In the genomic region with DNA sequence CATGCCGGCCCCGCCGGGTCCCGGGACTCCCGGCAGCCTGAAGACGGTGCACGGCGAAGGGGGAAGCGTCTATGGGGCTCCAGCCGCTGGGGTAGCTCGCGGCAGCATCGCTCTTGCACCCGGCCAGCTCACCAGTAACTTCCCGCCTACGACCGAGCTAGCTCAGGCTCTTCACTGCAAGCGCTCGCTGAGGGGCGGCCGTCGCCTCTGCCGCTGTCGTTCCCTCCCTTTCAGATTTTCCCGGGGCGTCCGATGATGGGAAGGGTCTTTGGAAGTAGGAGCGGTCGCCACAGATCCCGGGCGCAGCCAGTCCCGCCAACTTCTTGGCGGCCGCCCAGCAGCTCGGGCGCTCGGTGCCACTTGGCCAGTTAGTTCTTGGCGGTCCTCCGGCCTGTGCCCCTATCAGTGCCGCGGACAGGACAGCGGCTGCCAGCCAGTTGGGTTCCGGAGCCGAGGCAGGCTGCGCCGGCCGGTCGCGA, we compare ENCODE assay signal across 8 mouse cellular contexts. TPM values are rescaled to one million over a fixed set of nuclear protein-coding genes. Genes with fewer than 3 reads are reported as not detected.
A peak's percentile ranks its signal among the peaks of the same experiment; 100 is the strongest.
DNase-seq lines count a peak whose midpoint lies in the region; ATAC-seq and TF ChIP-seq lines count a peak whose summit lies in the region.

No protein-coding gene starts in this region.

- H3K9ac ChIP-seq in ES-Bruce4 (ENCODE audit: low read depth, poor library complexity, severe bottlenecking): peak overlapping the region; percentile 38
- H3K9ac ChIP-seq in embryonic facial prominence, embryonic 15.5 days: peak overlapping the region; percentile 73
- H3K9ac ChIP-seq in heart, embryonic 11.5 days (ENCODE audit: low read depth, low read length): peak overlapping the region; percentile 81
- H3K9ac ChIP-seq in liver, embryonic 13.5 days: peak overlapping the region; percentile 98

- H3K36me3 ChIP-seq in ES-Bruce4 (ENCODE audit: control insufficient read depth, insufficient read depth, low read length, poor library complexity, severe bottlenecking): no peaks in the 10 kb centered on the region
- no peaks in the 10 kb centered on the region for H3K36me3 ChIP-seq in embryonic facial prominence, embryonic 15.5 days
- no peaks in the 10 kb centered on the region for H3K36me3 ChIP-seq in heart, embryonic 11.5 days (ENCODE audit: control insufficient read depth, insufficient read depth, low read length)
- H3K36me3 ChIP-seq in liver, embryonic 13.5 days: peaks cover 4% of the 10 kb centered on the region

- under 1% methylated on average over 49 of the region's 49 CpGs for WGBS in embryonic facial prominence, embryonic 15.5 days
- WGBS in heart, embryonic 11.5 days (ENCODE audit: insufficient replicate concordance): under 1% methylated on average over 36 of the region's 49 CpGs
- 0% methylated on average over 40 of the region's 49 CpGs for WGBS in liver, embryonic 13.5 days (ENCODE audit: insufficient replicate concordance)

- ATAC-seq in embryonic facial prominence, embryonic 15.5 days (ENCODE audit: insufficient number of reproducible peaks, low FRiP score, low TSS enrichment, low read depth): no peak
- ATAC-seq in heart, embryonic 11.5 days (replicated peaks; ENCODE audit: insufficient number of reproducible peaks, low FRiP score, low TSS enrichment): peak; percentile 37
- peak; percentile 42 for ATAC-seq in liver, embryonic 13.5 days (ENCODE audit: low read depth)

- H3K4me3 ChIP-seq in ES-Bruce4 (ENCODE audit: low read depth, low read length): peak overlapping the region; percentile 72
- peak overlapping the region; percentile 81 for H3K4me3 ChIP-seq in embryonic facial prominence, embryonic 15.5 days (replicated peaks)
- H3K4me3 ChIP-seq in heart, embryonic 11.5 days (ENCODE audit: low read depth, low read length): peak overlapping the region; percentile 58
- H3K4me3 ChIP-seq in liver, embryonic 13.5 days (replicated peaks): peak overlapping the region; percentile 98

- peaks cover 16% of the 10 kb centered on the region for H3K27me3 ChIP-seq in ES-Bruce4 (ENCODE audit: control insufficient read depth, insufficient read depth, low read length, poor library complexity, severe bottlenecking)
- H3K27me3 ChIP-seq in embryonic facial prominence, embryonic 15.5 days: peaks cover 16% of the 10 kb centered on the region
- H3K27me3 ChIP-seq in heart, embryonic 11.5 days (ENCODE audit: control insufficient read depth, insufficient read depth, low read length): peaks cover 25% of the 10 kb centered on the region
- peaks cover 28% of the 10 kb centered on the region for H3K27me3 ChIP-seq in liver, embryonic 13.5 days

- DNase-seq in adrenal gland, postnatal 4 days (ENCODE audit: low spot score in 2 of 2): peak; percentile 24 to 34
- peak; percentile 59 for DNase-seq in kidney, adult 9 months
- DNase-seq in liver, embryonic 13.5 days: peak; percentile 55
- DNase-seq in natural killer cell, adult 2 months (ENCODE audit: low spot score in 2 of 2): peak; percentile 37 to 44
- peak; percentile 79 for DNase-seq in testis, postnatal 10 days (ENCODE audit: low spot score)

- no peak for TF ChIP-seq POLR2A in ES-Bruce4 (IDR thresholded peaks at IDR 0.05; ENCODE audit: insufficient read depth, low read length)

- TF ChIP-seq EP300 in ES-Bruce4 (IDR thresholded peaks at IDR 0.05; ENCODE audit: insufficient read depth, low read depth, low read length): no peak

- TF ChIP-seq CTCF in ES-Bruce4 (IDR thresholded peaks at IDR 0.05; ENCODE audit: low read depth, low read length): no peak

- H3K4me1 ChIP-seq in ES-Bruce4 (ENCODE audit: control insufficient read depth, insufficient read depth, low read length): no peaks in the 10 kb centered on the region
- H3K4me1 ChIP-seq in embryonic facial prominence, embryonic 15.5 days: 0 out of 2 replicates have a peak, but pooled peaks cover 13% of the 10 kb centered on the region
- H3K4me1 ChIP-seq in heart, embryonic 11.5 days (ENCODE audit: control insufficient read depth, insufficient read depth, low read length): no peaks in the 10 kb centered on the region; the same call in 1 of the 2 replicates
- H3K4me1 ChIP-seq in liver, embryonic 13.5 days (replicated peaks): peaks cover 24% of the 10 kb centered on the region

- H3K27ac ChIP-seq in ES-Bruce4 (ENCODE audit: insufficient read depth, low read length): no peak overlapping the region
- peak overlapping the region; percentile 97 for H3K27ac ChIP-seq in embryonic facial prominence, embryonic 15.5 days (replicated peaks)
- peak overlapping the region; percentile 87 for H3K27ac ChIP-seq in heart, embryonic 11.5 days (ENCODE audit: low read depth, low read length)
- H3K27ac ChIP-seq in liver, embryonic 13.5 days: peak overlapping the region; percentile 95

- peak overlapping the region; percentile 96 for H3K4me2 ChIP-seq in embryonic facial prominence, embryonic 15.5 days (replicated peaks)
- H3K4me2 ChIP-seq in heart, embryonic 11.5 days: peak overlapping the region; percentile 99
- H3K4me2 ChIP-seq in liver, embryonic 13.5 days: peak overlapping the region; percentile 94

- peaks cover 8% of the 10 kb centered on the region for H3K9me3 ChIP-seq in ES-Bruce4 (replicated peaks; ENCODE audit: control insufficient read depth, insufficient read depth, low read length, poor library complexity, severe bottlenecking)
- no peaks in the 10 kb centered on the region for H3K9me3 ChIP-seq in embryonic facial prominence, embryonic 15.5 days (replicated peaks)
- no peaks in the 10 kb centered on the region for H3K9me3 ChIP-seq in heart, embryonic 11.5 days (replicated peaks; ENCODE audit: control insufficient read depth, low read length)
- no peaks in the 10 kb centered on the region for H3K9me3 ChIP-seq in liver, embryonic 13.5 days (replicated peaks)

RNA-seq across cellular contexts. Expression of gene Cdkn2c, which starts 1.0 kb away (rescaled TPM):
- polyA plus RNA-seq in ES-Bruce4 (2011; ENCODE audit: insufficient read depth, insufficient read length, low read depth, missing spikeins): 1.1 and 1.9 TPM in 2 replicates
- total RNA-seq in adrenal gland, postnatal 4 days (2021): 10 to 100 TPM; 35.3 to 44.6 TPM
- polyA plus RNA-seq in embryonic facial prominence, embryonic 15.5 days (2015; fragmentation: Nextera tagmentation; extraction: Ambion mirVana): 22.5 and 25.7 TPM in 2 replicates
- polyA plus RNA-seq in heart, embryonic 11.5 days (2014; fragmentation: Nextera tagmentation; extraction: Ambion mirVana): 5.2 and 6.1 TPM in 2 replicates
- 13.2 and 16.2 TPM in 2 replicates for polyA plus RNA-seq in liver, embryonic 13.5 days (2015; fragmentation: Nextera tagmentation; extraction: Ambion mirVana)

RNA-seq across cellular contexts. Expression of gene Faf1, which starts 10.4 kb away (rescaled TPM):
- polyA plus RNA-seq in ES-Bruce4 (2011; ENCODE audit: insufficient read depth, insufficient read length, low read depth, missing spikeins): 88.3 and 89.1 TPM in 2 replicates
- total RNA-seq in adrenal gland, postnatal 4 days (2021): 10 to 100 TPM; 25.8 to 27.2 TPM
- polyA plus RNA-seq in embryonic facial prominence, embryonic 15.5 days (2015; fragmentation: Nextera tagmentation; extraction: Ambion mirVana): 23.1 and 25.1 TPM in 2 replicates
- 25.2 and 25.3 TPM in 2 replicates for polyA plus RNA-seq in heart, embryonic 11.5 days (2014; fragmentation: Nextera tagmentation; extraction: Ambion mirVana)
- polyA plus RNA-seq in liver, embryonic 13.5 days (2015; fragmentation: Nextera tagmentation; extraction: Ambion mirVana): 16.5 and 18.6 TPM in 2 replicates

Comparison
In these comparisons a context has a peak if more than half of its experiments do, and no peak if none do; other contexts are left out.
1. H3K9ac ChIP-seq: peak in every context shown above with its lines; median percentile 98 in liver, embryonic 13.5 days; 81 in heart, embryonic 11.5 days; 73 in embryonic facial prominence, embryonic 15.5 days; 38 in ES-Bruce4.
2. DNase-seq: peak in every context shown above with its lines; median percentile 79 in testis, postnatal 10 days; 59 in kidney, adult 9 months; 55 in liver, embryonic 13.5 days; 40 in natural killer cell, adult 2 months; 29 in adrenal gland, postnatal 4 days.